Mouse (Mus musculus): Measurements from ENCODE around the gene Usf3. TPM values are rescaled to one million over a fixed set of nuclear protein-coding genes. Genes with fewer than 3 reads are reported as not detected.

The Usf3 gene
- polyA plus RNA-seq, 1 experiment from 2014 or later, result 1.7 TPM

- Histone ChIP-seq H3K9me3 (replicated peaks) (no peaks in the 10 kb centered on the region; the same call in 1 of the 2 replicates), H3K4me1 (replicated peaks) (peaks cover 14% of the 10 kb centered on the region), H3K4me3 (no peak overlapping the region), H3K4me2 (no peak overlapping the region), H3K36me3 (no peaks in the 10 kb centered on the region), H3K27me3 (no peaks in the 10 kb centered on the region), H3K9ac (no peak overlapping the region), H3K27ac (no peak overlapping the region)
- WGBS, result 3% methylated on average over 1 of the region's 1 CpGs
- no peak for ATAC-seq (replicated peaks; ENCODE audit: insufficient number of reproducible peaks, insufficient read depth, low FRiP score, low read depth)
Observed at GRCm38 (mm10) chr16:44242633-44243032, 69.6 kb downstream of the Usf3 start.

- ATAC-seq (replicated peaks; ENCODE audit: insufficient number of reproducible peaks, insufficient read depth, low FRiP score, low read depth), result no peak
- 58% methylated on average over 7 of the region's 7 CpGs for WGBS
- Histone ChIP-seq H3K4me3 (no peak overlapping the region), H3K36me3 (no peaks in the 10 kb centered on the region), H3K27ac (no peak overlapping the region), H3K9ac (no peak overlapping the region), H3K4me1 (replicated peaks) (peaks cover 12% of the 10 kb centered on the region), H3K27me3 (no peaks in the 10 kb centered on the region), H3K9me3 (replicated peaks) (no peaks in the 10 kb centered on the region; the same call in 1 of the 2 replicates), H3K4me2 (no peak overlapping the region)
Observed at GRCm38 (mm10) chr16:44243323-44243722, 70.3 kb downstream of the Usf3 start.

GRCm38 (mm10) chr16:44249985-44250384, 76.9 kb downstream of the Usf3 start:
- Histone ChIP-seq H3K27ac (no peak overlapping the region), H3K36me3 (no peaks in the 10 kb centered on the region), H3K4me1 (replicated peaks) (peaks cover 5% of the 10 kb centered on the region), H3K9ac (no peak overlapping the region), H3K27me3 (no peaks in the 10 kb centered on the region), H3K4me2 (no peak overlapping the region), H3K4me3 (no peak overlapping the region), H3K9me3 (replicated peaks) (no peaks in the 10 kb centered on the region; the same call in 1 of the 2 replicates)
- WGBS, result 69% methylated on average over 10 of the region's 10 CpGs
- ATAC-seq (replicated peaks; ENCODE audit: insufficient number of reproducible peaks, insufficient read depth, low FRiP score, low read depth), result no peak

GRCm38 (mm10) chr16:44252735-44253134, 79.7 kb downstream of the Usf3 start:
- no peaks in the 10 kb centered on the region for H3K27me3 ChIP-seq
- H3K36me3 ChIP-seq, result no peaks in the 10 kb centered on the region
- no peak overlapping the region for H3K4me3 ChIP-seq
- no peaks in the 10 kb centered on the region for H3K9me3 ChIP-seq (replicated peaks)
- 87% methylated on average over 3 of the region's 3 CpGs for WGBS
- no peak for ATAC-seq (replicated peaks; ENCODE audit: insufficient number of reproducible peaks, insufficient read depth, low FRiP score, low read depth)
- no peak overlapping the region for H3K9ac ChIP-seq
- H3K4me2 ChIP-seq, result no peak overlapping the region
- H3K4me1 ChIP-seq (replicated peaks), result peaks cover 12% of the 10 kb centered on the region
- no peak overlapping the region for H3K27ac ChIP-seq

- ATAC-seq (replicated peaks; ENCODE audit: insufficient number of reproducible peaks, insufficient read depth, low FRiP score, low read depth), result no peak
- Histone ChIP-seq H3K36me3 (no peaks in the 10 kb centered on the region), H3K9ac (no peak overlapping the region), H3K27me3 (no peaks in the 10 kb centered on the region), H3K4me1 (replicated peaks) (peaks cover 12% of the 10 kb centered on the region), H3K4me3 (no peak overlapping the region), H3K27ac (no peak overlapping the region), H3K9me3 (replicated peaks) (no peaks in the 10 kb centered on the region), H3K4me2 (no peak overlapping the region)
- WGBS, result 69% methylated on average over 7 of the region's 7 CpGs
Observed at GRCm38 (mm10) chr16:44253797-44254634, 81.0 kb downstream of the Usf3 start.

GRCm38 (mm10) chr16:44254698-44255097, 81.7 kb downstream of the Usf3 start:
- Histone ChIP-seq H3K27me3 (no peaks in the 10 kb centered on the region), H3K27ac (peak overlapping the region; percentile 58), H3K36me3 (no peaks in the 10 kb centered on the region), H3K9ac (no peak overlapping the region), H3K4me3 (no peak overlapping the region), H3K4me2 (no peak overlapping the region), H3K9me3 (replicated peaks) (no peaks in the 10 kb centered on the region), H3K4me1 (replicated peaks) (peaks cover 12% of the 10 kb centered on the region)
- ATAC-seq (replicated peaks; ENCODE audit: insufficient number of reproducible peaks, insufficient read depth, low FRiP score, low read depth), result peak; percentile 86
- WGBS, result 54% methylated on average over 7 of the region's 7 CpGs

- no peaks in the 10 kb centered on the region for H3K9me3 ChIP-seq (replicated peaks)
- no peak for ATAC-seq (replicated peaks; ENCODE audit: insufficient number of reproducible peaks, insufficient read depth, low FRiP score, low read depth)
- no peak overlapping the region for H3K4me2 ChIP-seq
- no peak overlapping the region for H3K27ac ChIP-seq
- H3K4me1 ChIP-seq (replicated peaks), result peaks cover 12% of the 10 kb centered on the region
- H3K36me3 ChIP-seq, result no peaks in the 10 kb centered on the region
- H3K9ac ChIP-seq, result no peak overlapping the region
- H3K4me3 ChIP-seq, result no peak overlapping the region
- WGBS, result 82% methylated on average over 3 of the region's 3 CpGs
- H3K27me3 ChIP-seq, result no peaks in the 10 kb centered on the region
Observed at GRCm38 (mm10) chr16:44257476-44257875, 84.4 kb downstream of the Usf3 start.

GRCm38 (mm10) chr16:44264916-44265315, 91.9 kb downstream of the Usf3 start:
- WGBS, result 82% methylated on average over 2 of the region's 2 CpGs
- Histone ChIP-seq H3K9me3 (replicated peaks) (no peaks in the 10 kb centered on the region), H3K4me3 (no peak overlapping the region), H3K4me1 (replicated peaks) (no peaks in the 10 kb centered on the region), H3K27ac (no peak overlapping the region), H3K4me2 (no peak overlapping the region), H3K27me3 (no peaks in the 10 kb centered on the region), H3K9ac (no peak overlapping the region), H3K36me3 (no peaks in the 10 kb centered on the region)
- ATAC-seq (replicated peaks; ENCODE audit: insufficient number of reproducible peaks, insufficient read depth, low FRiP score, low read depth), result no peak

GRCm38 (mm10) chr16:44265562-44265961, 92.5 kb downstream of the Usf3 start:
- Histone ChIP-seq H3K4me1 (replicated peaks) (no peaks in the 10 kb centered on the region), H3K27me3 (no peaks in the 10 kb centered on the region), H3K27ac (no peak overlapping the region), H3K9ac (no peak overlapping the region), H3K4me2 (no peak overlapping the region), H3K4me3 (no peak overlapping the region), H3K36me3 (no peaks in the 10 kb centered on the region), H3K9me3 (replicated peaks) (no peaks in the 10 kb centered on the region)
- no peak for ATAC-seq (replicated peaks; ENCODE audit: insufficient number of reproducible peaks, insufficient read depth, low FRiP score, low read depth)
- WGBS, result 79% methylated on average over 6 of the region's 6 CpGs

- WGBS, result 83% methylated on average over 7 of the region's 7 CpGs
Observed at GRCm38 (mm10) chr16:44268541-44269215, 95.6 kb downstream of the Usf3 start.

GRCm38 (mm10) chr16:44269578-44269977, 96.5 kb downstream of the Usf3 start:
- Histone ChIP-seq H3K4me2 (no peak overlapping the region), H3K27me3 (no peaks in the 10 kb centered on the region), H3K27ac (no peak overlapping the region), H3K4me3 (no peak overlapping the region), H3K36me3 (no peaks in the 10 kb centered on the region), H3K9me3 (replicated peaks) (no peaks in the 10 kb centered on the region), H3K4me1 (replicated peaks) (0 out of 2 replicates have a peak, but pooled peaks cover 3% of the 10 kb centered on the region), H3K9ac (no peak overlapping the region)
- WGBS, result 75% methylated on average over 6 of the region's 6 CpGs
- no peak for ATAC-seq (replicated peaks; ENCODE audit: insufficient number of reproducible peaks, insufficient read depth, low FRiP score, low read depth)

More at GRCm38 (mm10) chr16:44268541-44269215, 95.6 kb downstream of the Usf3 start:
- Histone ChIP-seq H3K27me3 (no peaks in the 10 kb centered on the region), H3K4me1 (replicated peaks) (0 out of 2 replicates have a peak, but pooled peaks cover 3% of the 10 kb centered on the region), H3K4me3 (no peak overlapping the region), H3K27ac (no peak overlapping the region), H3K36me3 (no peaks in the 10 kb centered on the region), H3K9ac (no peak overlapping the region), H3K4me2 (no peak overlapping the region), H3K9me3 (replicated peaks) (no peaks in the 10 kb centered on the region)
- no peak for ATAC-seq (replicated peaks; ENCODE audit: insufficient number of reproducible peaks, insufficient read depth, low FRiP score, low read depth)
